Mouse (Mus musculus) cerebellum, postnatal 36 days (tissue): ENCODE data around the gene Adamtsl3.
A peak's percentile ranks its signal among the peaks of the same experiment; 100 is the strongest.
"Not testable (repeated sequence)": the region's sequence is repeated elsewhere in the genome, so short reads cannot be mapped to it uniquely, and the experiment has no call there.

Experiments
- DNase-seq, 2 experiments: peaks; one replicate each; pipeline ENCODE4 v3.0.0; 2021 to 2022; ENCODE audit warnings: mixed read lengths in 2 of 2

Gene Adamtsl3

GRCm38 (mm10) chr7:82364567-82364966 is 29.1 kb downstream of the Adamtsl3 start:
- DNase-seq, result no peak

GRCm38 (mm10) chr7:82366056-82366455 is 30.6 kb downstream of the Adamtsl3 start:
- DNase-seq, result no peak

- no peak for DNase-seq
Measured at GRCm38 (mm10) chr7:82366471-82366870, 31.0 kb downstream of the Adamtsl3 start.

GRCm38 (mm10) chr7:82368047-82368446 is 32.6 kb downstream of the Adamtsl3 start:
- DNase-seq, result no peak

GRCm38 (mm10) chr7:82370132-82370531 is 34.6 kb downstream of the Adamtsl3 start:
- DNase-seq, result no peak

GRCm38 (mm10) chr7:82371411-82371810 is 35.9 kb downstream of the Adamtsl3 start:
- DNase-seq, result peak in 1 of 2 experiments; percentile 5

- DNase-seq, result peak; percentile 2 to 3
Measured at GRCm38 (mm10) chr7:82378311-82378710, 42.8 kb downstream of the Adamtsl3 start.

GRCm38 (mm10) chr7:82379765-82380164 is 44.3 kb downstream of the Adamtsl3 start:
- no peak for DNase-seq

GRCm38 (mm10) chr7:82382843-82383535 is 47.5 kb downstream of the Adamtsl3 start:
- DNase-seq, result no peak

- DNase-seq, result no peak
Measured at GRCm38 (mm10) chr7:82383536-82383848, 48.0 kb downstream of the Adamtsl3 start.

- DNase-seq, result no peak
Measured at GRCm38 (mm10) chr7:82387121-82387520, 51.6 kb downstream of the Adamtsl3 start.

- no peak for DNase-seq
Measured at GRCm38 (mm10) chr7:82394435-82395186, 59.1 kb downstream of the Adamtsl3 start.

GRCm38 (mm10) chr7:82395239-82395638 is 59.7 kb downstream of the Adamtsl3 start:
- no peak for DNase-seq

GRCm38 (mm10) chr7:82395751-82396512 is 60.4 kb downstream of the Adamtsl3 start:
- DNase-seq, result no peak

- no peak for DNase-seq
Measured at GRCm38 (mm10) chr7:82396869-82397268, 61.4 kb downstream of the Adamtsl3 start.

GRCm38 (mm10) chr7:82397632-82398031 is 62.1 kb downstream of the Adamtsl3 start:
- no peak for DNase-seq

- no peak for DNase-seq
Measured at GRCm38 (mm10) chr7:82405466-82406045, 70.1 kb downstream of the Adamtsl3 start.

- peak; percentile 3 to 11 for DNase-seq
Measured at GRCm38 (mm10) chr7:82410966-82411365, 75.5 kb downstream of the Adamtsl3 start.

- no peak for DNase-seq
Measured at GRCm38 (mm10) chr7:82416653-82417052, 81.2 kb downstream of the Adamtsl3 start.

GRCm38 (mm10) chr7:82417053-82417452 is 81.6 kb downstream of the Adamtsl3 start:
- DNase-seq, result no peak

- not testable (repeated sequence) for DNase-seq
Measured at GRCm38 (mm10) chr7:82420329-82421052, 85.0 kb downstream of the Adamtsl3 start.

GRCm38 (mm10) chr7:82422561-82422960 is 87.1 kb downstream of the Adamtsl3 start:
- DNase-seq, result no peak

GRCm38 (mm10) chr7:82423602-82424001 is 88.1 kb downstream of the Adamtsl3 start:
- DNase-seq, result no peak
